Mouse (Mus musculus) ES-E14 (cell line): ENCODE measurements at regions not wholly inside any gene's neighbourhood (a gene's known extent, or its start where the extent isn't known, plus 50 kb on each side); places are given as distances from the start of the nearest gene placed in this dataset.

ENCODE experiments used
- DNase-seq: peaks from one replicate; pipeline ENCODE4 v3.0.0-alpha.2; 2013; ENCODE audit warnings: low read depth, low spot score
- H3K27ac ChIP-seq: 2 replicates; pipeline ENCODE4 v1.5.1; 2012; ENCODE audit warnings: low read depth, mild to moderate bottlenecking, low read length, moderate library complexity, mixed read lengths; ENCODE audit not compliant: poor library complexity, insufficient read depth, severe bottlenecking
- H3K36me3 ChIP-seq: 2 replicates; pipeline ENCODE4 v1.6.1; 2012; ENCODE audit warnings: mild to moderate bottlenecking, low read length, moderate library complexity, mixed read lengths; ENCODE audit not compliant: control insufficient read depth, poor library complexity, insufficient read depth, severe bottlenecking
- H3K4me1 ChIP-seq, 2 experiments: fragments of 150-350 bp in 1 of 2; sonication (generic) in 1 of 2; 2 replicates each; pipeline ENCODE4 v1.6.1; 2012; ENCODE audit warnings: low read length in 2 of 2, mild to moderate bottlenecking in 1 of 2, mixed read lengths in 1 of 2; ENCODE audit not compliant: control insufficient read depth in 2 of 2, insufficient read depth in 2 of 2, poor library complexity in 1 of 2
- H3K4me3 ChIP-seq, 2 experiments: fragments of 150-350 bp in 1 of 2; sonication (generic) in 1 of 2; 2 replicates each; pipeline ENCODE4 v1.5.1; 2012; ENCODE audit warnings: low read length in 2 of 2, low read depth in 1 of 2, mild to moderate bottlenecking in 1 of 2, mixed read lengths in 1 of 2; ENCODE audit not compliant: insufficient read depth in 1 of 2, poor library complexity in 1 of 2, severe bottlenecking in 1 of 2
- H3K9ac ChIP-seq: 2 replicates; pipeline ENCODE4 v1.6.1; 2012; ENCODE audit warnings: low read depth, mild to moderate bottlenecking, low read length, mixed read lengths; ENCODE audit not compliant: poor library complexity, insufficient read depth, severe bottlenecking
- H3K9me3 ChIP-seq: fragments of 150-350 bp; sonication (generic); 2 replicates; pipeline ENCODE4 v1.6.1; 2012; ENCODE audit warnings: low read depth, mild to moderate bottlenecking, low read length; ENCODE audit not compliant: control insufficient read depth, insufficient read depth
- CHD2 ChIP-seq: IDR thresholded peaks from 2 replicates; pipeline ENCODE4 v1.6.1; 2014; ENCODE audit warnings: mild to moderate bottlenecking, low read depth, low read length, inconsistent platforms
- HCFC1 ChIP-seq: IDR thresholded peaks from 2 replicates; pipeline ENCODE4 v1.6.1; 2012; ENCODE audit warnings: low read length, inconsistent platforms, borderline replicate concordance; ENCODE audit not compliant: insufficient read depth
- MAFK ChIP-seq: IDR thresholded peaks from 2 replicates; pipeline ENCODE4 v1.6.1; 2014; ENCODE audit warnings: mild to moderate bottlenecking, low read depth, low read length, inconsistent platforms; ENCODE audit not compliant: insufficient read depth
- ZC3H11A ChIP-seq: IDR thresholded peaks from 2 replicates; pipeline ENCODE4 v1.6.1; 2012; ENCODE audit warnings: low read depth, mild to moderate bottlenecking, inconsistent platforms, low read length, borderline replicate concordance
- ZNF384 ChIP-seq: IDR thresholded peaks from 2 replicates; pipeline ENCODE4 v1.6.1; 2012; ENCODE audit warnings: low read depth, low read length, inconsistent platforms
- in situ Hi-C, 2 experiments: fragments of 600-800 bp; cut with MboI; formaldehyde crosslinking; loops; one replicate each; pipeline ENCODE4 v1.15.1; 2025; ENCODE audit warnings: low sequenced_read_pairs in 2 of 2, inconsistent platforms in 1 of 2; ENCODE audit not compliant: unreplicated experiment in 2 of 2

- H3K9me3 ChIP-seq, result no peaks in the 10 kb centered on the region
- TF ChIP-seq MAFK (no peak), ZNF384 (no peak), CHD2 (no peak), HCFC1 (no peak), ZC3H11A (no peak)
- no peak overlapping the region for H3K9ac ChIP-seq
- H3K27ac ChIP-seq, result no peak overlapping the region
- in situ Hi-C loops, result no loop called here
- DNase-seq, result no peak
- H3K4me1 ChIP-seq, result no peaks in the 10 kb centered on the region
- no peaks in the 10 kb centered on the region for H3K36me3 ChIP-seq
- H3K4me3 ChIP-seq, result no peak overlapping the region
These were observed 780.6 kb downstream of the Tmem114 start for GRCm38 (mm10) chr16:7644363-7644762.

GRCm38 (mm10) chr16:7638955-7639755 is 785.8 kb downstream of the Tmem114 start:
- TF ChIP-seq HCFC1, result no peak
- no peak for TF ChIP-seq CHD2
- TF ChIP-seq ZNF384, result no peak
- TF ChIP-seq ZC3H11A, result no peak
- no peak for TF ChIP-seq MAFK
- in situ Hi-C loops, result no loop called here
- no peak for DNase-seq
- Histone ChIP-seq H3K27ac (no peak overlapping the region), H3K9ac (no peak overlapping the region), H3K9me3 (no peaks in the 10 kb centered on the region), H3K4me1 (no peaks in the 10 kb centered on the region), H3K36me3 (no peaks in the 10 kb centered on the region), H3K4me3 (no peak overlapping the region)

GRCm38 (mm10) chr16:7637993-7638392 is 786.9 kb downstream of the Tmem114 start:
- Histone ChIP-seq H3K9ac (no peak overlapping the region), H3K9me3 (no peaks in the 10 kb centered on the region), H3K4me3 (no peak overlapping the region), H3K36me3 (no peaks in the 10 kb centered on the region), H3K27ac (no peak overlapping the region), H3K4me1 (no peaks in the 10 kb centered on the region)
- in situ Hi-C loops, result no loop called here
- DNase-seq, result no peak
- no peak for TF ChIP-seq CHD2

- Histone ChIP-seq H3K36me3 (no peaks in the 10 kb centered on the region), H3K27ac (no peak overlapping the region), H3K4me1 (no peaks in the 10 kb centered on the region), H3K4me3 (no peak overlapping the region), H3K9me3 (no peaks in the 10 kb centered on the region), H3K9ac (no peak overlapping the region)
- in situ Hi-C loops, result no loop called here
- TF ChIP-seq CHD2, result no peak
- TF ChIP-seq MAFK, result no peak
- TF ChIP-seq ZNF384, result no peak
- no peak for TF ChIP-seq HCFC1
- TF ChIP-seq ZC3H11A, result no peak
- DNase-seq, result no peak
These were observed 787.7 kb downstream of the Tmem114 start for GRCm38 (mm10) chr16:7637121-7637700.
